Comparison of ENCODE assay signal across 12 mouse cellular contexts in genomic region chr10:52787075-52787474, GRCm38 (mm10).
DNase-seq lines count a peak whose midpoint lies in the region; TF ChIP-seq lines count a peak whose summit lies in the region.
"Had no signal": no experiment of that assay in that cellular context is flagged by ENCODE, and none has a peak within 500 bp of the region (broad histone marks: within the 10 kb centered on the region; RNA-seq: fewer than 3 reads in every experiment).

No protein-coding gene starts in this region.

- intact Hi-C loops in left cerebral cortex, postnatal 25 days (cut with DNase I) = loop anchor here (2.0 to 10.0 kb wide), 2 partner anchors 138 to 166 kb away; no protein-coding TSS in a partner anchor

- no peak for TF ChIP-seq CTCF in brain, embryonic 14.5 days (IDR thresholded peaks at IDR 0.05; ENCODE audit: borderline replicate concordance, extremely low read depth, insufficient read depth, insufficient read length)

- TF ChIP-seq POLR2A in brain, embryonic 14.5 days (IDR thresholded peaks at IDR 0.05; ENCODE audit: borderline replicate concordance, extremely low read depth, insufficient read depth, insufficient read length, poor library complexity, severe bottlenecking) = no peak

- peak; percentile 10 to 37 for DNase-seq in cerebellum, postnatal 25 days
- no peak for DNase-seq in cerebellum, postnatal 4 days (ENCODE audit: low spot score in 2 of 2)
- DNase-seq in brain, embryonic 14.5 days (ENCODE audit: low read depth) = peak; percentile 66
- DNase-seq in layer of hippocampus, adult 8-10 months (ENCODE audit: low spot score in 2 of 2) = peak; percentile 62 to 80
- peak; percentile 62 to 87 for DNase-seq in left cerebral cortex, postnatal 25 days (ENCODE audit: low spot score in 2 of 2)
- DNase-seq in testis, postnatal 14 days (ENCODE audit: low spot score) = no peak
- no peak for DNase-seq in B cell, adult 2 months
- no peak for DNase-seq in thymus, adult 18-20 months
- DNase-seq: heart, adult 2 months; kidney, adult 18-20 months; kidney, postnatal 36 days; thymus, postnatal 4 days had no signal

Comparison
In these comparisons a context has a peak if more than half of its experiments do, and no peak if none do; other contexts are left out.
1. DNase-seq: peak in cerebellum, postnatal 25 days (2 of 2), brain, embryonic 14.5 days (single experiment), layer of hippocampus, adult 8-10 months (2 of 2) and left cerebral cortex, postnatal 25 days (2 of 2); none in cerebellum, postnatal 4 days (0 of 2), testis, postnatal 14 days (single experiment), B cell, adult 2 months (0 of 2) and thymus, adult 18-20 months (0 of 2).